Mouse (Mus musculus): ENCODE data around the gene Gm36245. TPM values are rescaled to one million over a fixed set of nuclear protein-coding genes. Genes with fewer than 3 reads are reported as not detected.
"Not testable (repeated sequence)": the region's sequence is repeated elsewhere in the genome, so short reads cannot be mapped to it uniquely, and the experiment has no call there.

Gm36245 gene
- polyA plus RNA-seq, 1 experiment from 2014 or later = not detected

- no peak within 1 kb of the TSS for H3K27ac ChIP-seq (ENCODE audit: low read length)
- ATAC-seq (ENCODE audit: low read depth) = no peak
- no peaks in the 10 kb centered on the region for H3K9me3 ChIP-seq (ENCODE audit: control insufficient read depth, low read length)
- H3K36me3 ChIP-seq (ENCODE audit: control insufficient read depth, insufficient read depth, low read length) = no peaks in the 10 kb centered on the region
- H3K4me2 ChIP-seq (ENCODE audit: low read depth, low read length) = no peak within 1 kb of the TSS
- H3K9ac ChIP-seq (ENCODE audit: low read length) = no peak within 1 kb of the TSS
- no peaks in the 10 kb centered on the region for H3K4me1 ChIP-seq (replicated peaks; ENCODE audit: control insufficient read depth, insufficient read depth, low read length)
- H3K27me3 ChIP-seq (ENCODE audit: control insufficient read depth, insufficient read depth, low read depth, low read length) = no peaks in the 10 kb centered on the region
- WGBS = 48% methylated on average over 5 of the region's 5 CpGs
- no peak within 1 kb of the TSS for H3K4me3 ChIP-seq (ENCODE audit: low read length)
Measured at GRCm38 (mm10) chr15:77595961-77596360, 3.1 kb upstream of the Gm36245 start, which contains the start of gene Apol10b. Apol10b (minus strand) TSS chr15:77596125.

DNA sequence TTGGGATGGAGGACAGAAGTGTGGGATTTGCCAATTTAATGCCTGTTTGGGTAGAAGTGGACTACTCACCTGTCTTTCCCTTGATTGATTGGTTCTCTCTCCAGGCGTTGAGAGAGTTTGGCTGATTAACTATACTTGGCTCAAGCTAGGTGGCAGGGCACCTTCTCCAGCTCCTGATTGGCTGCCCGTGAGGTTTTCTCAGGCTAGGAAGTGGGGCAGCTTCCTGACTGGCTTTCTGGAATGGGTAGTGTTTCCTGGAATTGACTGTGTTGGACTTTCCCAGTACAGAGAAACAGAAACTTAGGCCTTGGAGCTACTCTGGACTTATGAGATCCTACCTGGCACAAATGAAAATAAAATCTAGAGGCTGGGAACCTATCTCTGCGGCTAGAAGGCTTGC lies 629 bp upstream of the Gm36245 start:
- peak overlapping the region; percentile 49; the same call in 1 of the 2 replicates for H3K27ac ChIP-seq (ENCODE audit: low read length)
- ATAC-seq (ENCODE audit: low read depth) = peak; percentile 45; the same call in 1 of the 2 replicates
- no peak overlapping the region for H3K9ac ChIP-seq (ENCODE audit: low read length)
- no peaks in the 10 kb centered on the region for H3K4me1 ChIP-seq (replicated peaks; ENCODE audit: control insufficient read depth, insufficient read depth, low read length)
- H3K36me3 ChIP-seq (ENCODE audit: control insufficient read depth, insufficient read depth, low read length) = no peaks in the 10 kb centered on the region
- no peaks in the 10 kb centered on the region for H3K27me3 ChIP-seq (ENCODE audit: control insufficient read depth, insufficient read depth, low read depth, low read length)
- H3K9me3 ChIP-seq (ENCODE audit: control insufficient read depth, low read length) = no peaks in the 10 kb centered on the region
- 43% methylated on average over 3 of the region's 3 CpGs for WGBS
- H3K4me2 ChIP-seq (ENCODE audit: low read depth, low read length) = no peak overlapping the region
- H3K4me3 ChIP-seq (ENCODE audit: low read length) = no peak overlapping the region

GRCm38 (mm10) chr15:77606069-77606468 lies 7.0 kb downstream of the Gm36245 start:
- ATAC-seq (ENCODE audit: low read depth) = no peak
- no peak overlapping the region for H3K4me2 ChIP-seq (ENCODE audit: low read depth, low read length)
- H3K4me3 ChIP-seq (ENCODE audit: low read length) = no peak overlapping the region
- H3K9me3 ChIP-seq (ENCODE audit: control insufficient read depth, low read length) = no peaks in the 10 kb centered on the region
- no peak overlapping the region for H3K9ac ChIP-seq (ENCODE audit: low read length)
- no peaks in the 10 kb centered on the region for H3K36me3 ChIP-seq (ENCODE audit: control insufficient read depth, insufficient read depth, low read length)
- no peaks in the 10 kb centered on the region for H3K27me3 ChIP-seq (ENCODE audit: control insufficient read depth, insufficient read depth, low read depth, low read length)
- 89% methylated on average over 3 of the region's 3 CpGs for WGBS
- H3K4me1 ChIP-seq (replicated peaks; ENCODE audit: control insufficient read depth, insufficient read depth, low read length) = no peaks in the 10 kb centered on the region
- no peak overlapping the region for H3K27ac ChIP-seq (ENCODE audit: low read length)

DNA sequence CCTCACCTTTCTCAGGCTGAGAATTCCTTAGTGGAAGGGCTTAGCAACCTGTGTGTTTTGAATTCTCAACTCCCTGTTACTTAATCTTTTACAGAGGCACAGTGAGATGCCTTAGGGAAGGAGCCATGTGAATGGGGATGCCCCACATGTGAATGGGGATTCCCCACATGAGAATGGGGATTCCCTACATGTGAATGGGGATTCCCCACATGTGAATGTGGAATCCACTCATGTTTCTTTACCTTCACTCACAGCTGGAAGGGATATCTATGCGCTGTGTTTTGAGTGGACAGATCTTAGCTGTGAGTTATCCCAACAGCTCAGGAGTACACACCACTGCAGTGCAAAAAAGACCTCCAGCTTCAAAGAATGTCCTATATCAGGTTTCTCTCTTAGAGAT lies 25.7 kb downstream of the Gm36245 start:
- 94% methylated on average over 1 of the region's 1 CpGs for WGBS
- Histone ChIP-seq H3K27me3 (ENCODE audit: control insufficient read depth, insufficient read depth, low read depth, low read length) (no peaks in the 10 kb centered on the region), H3K36me3 (ENCODE audit: control insufficient read depth, insufficient read depth, low read length) (no peaks in the 10 kb centered on the region), H3K9ac (ENCODE audit: low read length) (no peak overlapping the region), H3K4me3 (ENCODE audit: low read length) (no peak overlapping the region), H3K4me1 (replicated peaks; ENCODE audit: control insufficient read depth, insufficient read depth, low read length) (no peaks in the 10 kb centered on the region), H3K9me3 (ENCODE audit: control insufficient read depth, low read length) (no peaks in the 10 kb centered on the region), H3K27ac (ENCODE audit: low read length) (no peak overlapping the region), H3K4me2 (ENCODE audit: low read depth, low read length) (no peak overlapping the region)
- no peak for ATAC-seq (ENCODE audit: low read depth)

DNA sequence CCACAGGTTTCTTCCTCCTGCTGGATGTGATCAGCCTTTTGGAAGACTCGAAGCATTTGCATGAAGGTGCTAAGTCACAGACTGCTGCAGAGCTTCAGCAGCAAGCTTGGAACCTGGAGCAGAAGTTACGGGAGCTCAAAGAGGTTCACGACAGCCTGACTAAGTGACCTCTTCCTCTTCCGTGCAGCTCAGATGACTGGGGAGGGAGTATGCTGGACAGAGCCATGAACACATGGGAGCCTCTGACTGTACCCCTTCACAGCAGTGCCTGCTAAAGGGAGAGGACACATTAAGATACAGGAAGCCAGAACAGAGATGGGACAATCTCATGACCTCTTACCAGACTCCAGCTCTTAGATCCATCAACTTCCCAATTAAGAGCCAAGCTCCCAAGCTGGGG lies 27.4 kb downstream of the Gm36245 start:
- not testable (repeated sequence) for H3K27me3 ChIP-seq (ENCODE audit: control insufficient read depth, insufficient read depth, low read depth, low read length); H3K27ac ChIP-seq (ENCODE audit: low read length); H3K4me1 ChIP-seq (replicated peaks; ENCODE audit: control insufficient read depth, insufficient read depth, low read length); ATAC-seq (ENCODE audit: low read depth); H3K9me3 ChIP-seq (ENCODE audit: control insufficient read depth, low read length); H3K9ac ChIP-seq (ENCODE audit: low read length); H3K4me3 ChIP-seq (ENCODE audit: low read length); H3K36me3 ChIP-seq (ENCODE audit: control insufficient read depth, insufficient read depth, low read length); H3K4me2 ChIP-seq (ENCODE audit: low read depth, low read length)
- 60% methylated on average over 4 of the region's 4 CpGs for WGBS

GRCm38 (mm10) chr15:77628647-77629046 lies 29.6 kb downstream of the Gm36245 start:
- 46% methylated on average over 9 of the region's 9 CpGs for WGBS
- not testable (repeated sequence) for ATAC-seq (ENCODE audit: low read depth)

GRCm38 (mm10) chr15:77629822-77630221 lies 30.8 kb downstream of the Gm36245 start:
- H3K4me3 ChIP-seq (ENCODE audit: low read length); ATAC-seq (ENCODE audit: low read depth); H3K27ac ChIP-seq (ENCODE audit: low read length); H3K36me3 ChIP-seq (ENCODE audit: control insufficient read depth, insufficient read depth, low read length); H3K9ac ChIP-seq (ENCODE audit: low read length); H3K9me3 ChIP-seq (ENCODE audit: control insufficient read depth, low read length); H3K27me3 ChIP-seq (ENCODE audit: control insufficient read depth, insufficient read depth, low read depth, low read length); H3K4me2 ChIP-seq (ENCODE audit: low read depth, low read length); H3K4me1 ChIP-seq (replicated peaks; ENCODE audit: control insufficient read depth, insufficient read depth, low read length): not testable (repeated sequence)
- 65% methylated on average over 3 of the region's 3 CpGs for WGBS

More at GRCm38 (mm10) chr15:77628647-77629046, 29.6 kb downstream of the Gm36245 start:
- not testable (repeated sequence) for H3K9me3 ChIP-seq (ENCODE audit: control insufficient read depth, low read length); H3K27ac ChIP-seq (ENCODE audit: low read length); H3K4me1 ChIP-seq (replicated peaks; ENCODE audit: control insufficient read depth, insufficient read depth, low read length); H3K36me3 ChIP-seq (ENCODE audit: control insufficient read depth, insufficient read depth, low read length); H3K4me2 ChIP-seq (ENCODE audit: low read depth, low read length); H3K9ac ChIP-seq (ENCODE audit: low read length); H3K4me3 ChIP-seq (ENCODE audit: low read length); H3K27me3 ChIP-seq (ENCODE audit: control insufficient read depth, insufficient read depth, low read depth, low read length)

GRCm38 (mm10) chr15:77643176-77643575 lies 44.1 kb downstream of the Gm36245 start, which contains the start of gene Apol11b:
Apol11b (minus strand) TSS chr15:77643286.
- not testable (repeated sequence) for H3K9me3 ChIP-seq (ENCODE audit: control insufficient read depth, low read length); H3K27ac ChIP-seq (ENCODE audit: low read length); ATAC-seq (ENCODE audit: low read depth); H3K4me2 ChIP-seq (ENCODE audit: low read depth, low read length); H3K36me3 ChIP-seq (ENCODE audit: control insufficient read depth, insufficient read depth, low read length); H3K27me3 ChIP-seq (ENCODE audit: control insufficient read depth, insufficient read depth, low read depth, low read length); H3K4me3 ChIP-seq (ENCODE audit: low read length); H3K9ac ChIP-seq (ENCODE audit: low read length); H3K4me1 ChIP-seq (replicated peaks; ENCODE audit: control insufficient read depth, insufficient read depth, low read length)
- 64% methylated on average over 2 of the region's 2 CpGs for WGBS

DNA sequence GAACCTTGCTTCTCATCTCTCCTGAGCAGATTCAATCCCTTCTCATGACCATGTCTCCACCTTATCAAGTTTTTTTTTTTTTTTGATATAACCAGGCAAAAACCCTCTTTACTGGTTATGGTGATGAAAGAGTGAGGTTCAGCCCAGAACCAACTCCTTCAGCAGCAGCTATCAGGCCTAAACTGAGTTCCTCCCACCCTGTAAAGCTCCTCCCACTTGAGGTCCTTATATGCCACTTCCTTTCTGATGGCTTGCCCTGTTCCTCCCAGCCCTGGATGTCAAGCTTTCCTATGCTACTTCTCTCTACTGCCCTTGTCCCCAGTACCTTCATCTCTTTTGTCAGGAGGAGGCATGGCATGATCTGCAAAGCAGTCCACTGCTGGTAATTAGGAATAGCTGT lies 52.1 kb downstream of the Gm36245 start:
- H3K27ac ChIP-seq (ENCODE audit: low read length); H3K4me2 ChIP-seq (ENCODE audit: low read depth, low read length); H3K27me3 ChIP-seq (ENCODE audit: control insufficient read depth, insufficient read depth, low read depth, low read length); H3K4me3 ChIP-seq (ENCODE audit: low read length); H3K36me3 ChIP-seq (ENCODE audit: control insufficient read depth, insufficient read depth, low read length); ATAC-seq (ENCODE audit: low read depth); H3K9ac ChIP-seq (ENCODE audit: low read length); H3K9me3 ChIP-seq (ENCODE audit: control insufficient read depth, low read length); H3K4me1 ChIP-seq (replicated peaks; ENCODE audit: control insufficient read depth, insufficient read depth, low read length): not testable (repeated sequence)
